Mouse (Mus musculus) G1E (cell line): Measurements from ENCODE around the gene Cfap44. TPM values are rescaled to one million over a fixed set of nuclear protein-coding genes. Genes with fewer than 3 reads are reported as not detected.

Experiments used
- ATAC-seq: 2 replicates; pipeline ENCODE4 v1.8.0; 2016; ENCODE audit warnings: mild to moderate bottlenecking; ENCODE audit not compliant: insufficient number of reproducible peaks, poor library complexity, low FRiP score, severe bottlenecking; ENCODE audit errors: extremely low read depth
- DNase-seq: peaks from one replicate; pipeline ENCODE4 v3.0.0; 2012; ENCODE audit warnings: low spot score
- H3K27me3 ChIP-seq: 2 replicates; pipeline ENCODE4 v1.6.1; 2012; ENCODE audit warnings: mild to moderate bottlenecking, low read length, inconsistent platforms; ENCODE audit not compliant: insufficient read depth
- H3K36me3 ChIP-seq: replicated peaks from 2 replicates; pipeline ENCODE3; 2012; ENCODE audit warnings: mild to moderate bottlenecking, inconsistent platforms
- H3K4me1 ChIP-seq: 2 replicates; pipeline ENCODE4 v1.6.1; 2012; ENCODE audit warnings: low read depth, low read length, inconsistent platforms, mixed read lengths; ENCODE audit not compliant: insufficient read depth
- H3K4me3 ChIP-seq: 2 replicates; pipeline ENCODE4 v1.5.1; 2012; ENCODE audit warnings: low read depth, mild to moderate bottlenecking, inconsistent platforms, low read length, moderate library complexity, mixed read lengths
- H3K9me3 ChIP-seq: replicated peaks from 2 replicates; pipeline ENCODE4 v1.6.1; 2012; ENCODE audit warnings: inconsistent platforms
- CTCF ChIP-seq: IDR thresholded peaks from 2 replicates; pipeline ENCODE4 v1.5.1; 2012; ENCODE audit warnings: low read depth, low read length, inconsistent platforms, mixed read lengths
- GATA1 ChIP-seq: IDR thresholded peaks from 2 replicates; pipeline ENCODE4 v1.6.1; 2012; ENCODE audit warnings: borderline replicate concordance, low read length, inconsistent platforms, mixed read lengths
- GATA2 ChIP-seq: IDR thresholded peaks from 2 replicates; pipeline ENCODE4 v1.6.1; 2012; ENCODE audit warnings: low read depth, low read length, inconsistent platforms, borderline replicate concordance
- POLR2AphosphoS5 ChIP-seq: IDR thresholded peaks from 2 replicates; pipeline ENCODE4 v1.6.1; 2012; ENCODE audit warnings: low read depth, low read length, inconsistent platforms; ENCODE audit not compliant: insufficient replicate concordance
- TAL1 ChIP-seq: conservative IDR thresholded peaks from 2 replicates; pipeline ENCODE4 v1.6.1; 2012; ENCODE audit warnings: low read depth, low read length, inconsistent platforms, mixed read lengths
- polyA plus RNA-seq: library from polyadenylated mRNA; stranded (reverse); fragments of >175 nt; gene quantifications from 2 replicates; pipeline ENCODE4 v1.2.3, GENCODE M21; 2012
- total RNA-seq, 2 experiments: library from RNA; stranded (forward) in 1 of 2; stranded (reverse) in 1 of 2; fragments of 200-1000 nt in 1 of 2; fragments of >200 nt in 1 of 2; fragmentation: Nextera tagmentation in 1 of 2; gene quantifications; 2 replicates each; pipeline ENCODE4 v1.2.3; 2014 to 2017

Cfap44 gene
- total and polyA plus RNA-seq, 3 experiments: 0.22 TPM; not detected in 2

DNA sequence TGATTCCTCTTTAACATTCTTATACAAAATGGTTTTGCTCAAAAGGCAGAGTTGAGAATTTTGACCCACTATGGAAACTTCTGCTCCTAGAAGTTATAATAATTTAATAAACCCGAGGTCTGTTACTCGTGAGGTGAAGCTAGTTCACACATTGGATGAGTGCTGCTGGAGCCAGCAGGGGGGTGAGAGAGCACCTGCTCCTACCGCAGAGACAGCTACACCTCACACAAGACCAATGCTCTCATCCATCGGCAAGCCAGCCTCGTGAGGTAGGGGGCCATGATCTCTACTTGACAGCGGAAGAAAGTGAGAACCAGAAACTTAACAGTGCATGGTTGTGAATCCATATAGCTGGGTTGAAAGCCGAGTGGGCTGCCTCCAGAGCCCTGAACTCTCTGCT, 129.0 kb downstream of the Cfap44 start:
- Histone ChIP-seq H3K4me1 (no peaks in the 10 kb centered on the region), H3K36me3 (no peaks in the 10 kb centered on the region), H3K27me3 (no peaks in the 10 kb centered on the region), H3K9me3 (no peaks in the 10 kb centered on the region), H3K4me3 (no peak overlapping the region)
- no peak for DNase-seq
- no peak for ATAC-seq
- no peak for TF ChIP-seq CTCF
- no peak for TF ChIP-seq GATA2
- TF ChIP-seq POLR2AphosphoS5: no peak
- no peak for TF ChIP-seq GATA1
- no peak for TF ChIP-seq TAL1

DNA sequence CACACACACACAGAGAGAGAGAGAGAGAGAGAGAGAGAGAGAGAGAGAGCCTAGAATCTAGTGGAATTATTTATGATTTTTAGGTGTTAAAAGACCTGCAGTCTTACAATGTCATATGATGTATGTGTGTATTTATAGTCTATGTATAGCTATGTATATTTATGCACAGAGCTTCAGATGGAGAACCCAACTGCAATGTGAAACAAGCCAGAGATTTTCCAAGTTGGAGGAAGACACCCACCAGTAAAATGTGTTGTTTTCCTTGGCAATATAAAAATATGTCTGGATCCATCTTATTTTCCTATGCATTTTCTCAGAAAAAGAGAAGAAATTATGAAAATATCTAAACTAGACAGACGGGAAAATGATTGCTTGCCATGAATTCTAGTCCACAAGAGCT, 131.4 kb downstream of the Cfap44 start:
- Histone ChIP-seq H3K9me3 (no peaks in the 10 kb centered on the region), H3K4me1 (no peaks in the 10 kb centered on the region), H3K36me3 (no peaks in the 10 kb centered on the region), H3K4me3 (no peak overlapping the region), H3K27me3 (no peaks in the 10 kb centered on the region)
- DNase-seq (no peak), ATAC-seq (no peak)
- TF ChIP-seq TAL1 (no peak), CTCF (no peak), GATA1 (no peak), POLR2AphosphoS5 (no peak), GATA2 (no peak)

DNA sequence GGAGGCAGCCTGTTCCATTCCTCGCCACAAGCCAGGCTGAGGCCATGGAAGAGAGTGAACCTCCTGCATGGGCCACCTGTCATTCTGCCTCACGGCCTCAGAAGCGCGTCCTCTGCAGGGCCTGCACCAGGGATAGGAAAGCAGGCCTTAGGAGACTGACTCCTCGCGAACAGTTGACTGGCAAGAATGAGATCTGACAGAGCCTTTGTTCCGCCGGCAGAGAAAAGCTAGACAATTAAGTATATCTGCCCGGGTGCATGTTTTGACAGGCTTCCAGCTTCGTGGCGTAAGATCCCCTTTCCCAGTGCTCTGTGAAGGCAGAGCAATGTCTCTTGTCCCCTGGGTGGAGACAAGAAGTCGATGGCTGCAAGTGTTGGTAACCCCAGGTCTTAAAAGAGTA, 132.1 kb downstream of the Cfap44 start:
- Histone ChIP-seq H3K9me3 (no peaks in the 10 kb centered on the region), H3K27me3 (no peaks in the 10 kb centered on the region), H3K4me3 (no peak overlapping the region), H3K4me1 (no peaks in the 10 kb centered on the region), H3K36me3 (no peaks in the 10 kb centered on the region)
- DNase-seq (no peak), ATAC-seq (no peak)
- TF ChIP-seq CTCF: no peak

DNA sequence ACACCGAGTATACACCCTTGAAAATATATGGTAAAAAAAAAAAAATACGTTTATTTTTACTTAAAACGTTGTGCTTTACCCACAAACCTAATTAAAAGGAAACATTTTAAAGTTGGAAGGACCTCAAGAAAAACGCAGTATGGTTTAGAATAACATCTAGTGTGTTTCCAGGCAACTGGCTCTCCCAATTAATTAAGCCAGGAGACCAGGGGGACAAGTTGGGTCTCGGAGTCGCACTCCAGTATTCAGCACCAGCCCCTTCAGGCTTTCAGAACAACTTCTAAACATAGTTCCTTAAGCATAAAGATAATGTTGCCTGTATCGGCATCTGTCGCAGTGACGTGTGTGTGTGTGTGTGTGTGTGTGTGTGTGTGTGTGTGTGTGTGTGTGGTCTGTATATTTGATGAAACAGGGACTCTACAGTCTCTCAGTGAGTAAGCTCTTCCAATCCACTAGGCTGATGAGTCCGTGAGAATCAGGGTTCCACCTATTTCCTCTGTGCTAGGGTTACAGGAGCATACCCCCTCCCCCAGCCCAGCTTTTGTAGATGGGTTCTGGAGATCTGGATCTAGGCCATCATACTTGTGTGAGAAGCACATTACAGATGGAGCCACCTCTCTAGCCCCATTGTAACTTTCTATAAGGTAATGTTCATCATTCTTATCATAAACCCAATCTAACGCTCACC, 132.8 kb downstream of the Cfap44 start:
- Histone ChIP-seq H3K27me3 (no peaks in the 10 kb centered on the region), H3K4me1 (no peaks in the 10 kb centered on the region), H3K4me3 (no peak overlapping the region), H3K36me3 (no peaks in the 10 kb centered on the region), H3K9me3 (no peaks in the 10 kb centered on the region)
- DNase-seq: no peak
- no peak for ATAC-seq
- no peak for TF ChIP-seq GATA1
- TF ChIP-seq POLR2AphosphoS5: no peak
- TF ChIP-seq CTCF: no peak
- TF ChIP-seq GATA2: no peak
- TF ChIP-seq TAL1: no peak

DNA sequence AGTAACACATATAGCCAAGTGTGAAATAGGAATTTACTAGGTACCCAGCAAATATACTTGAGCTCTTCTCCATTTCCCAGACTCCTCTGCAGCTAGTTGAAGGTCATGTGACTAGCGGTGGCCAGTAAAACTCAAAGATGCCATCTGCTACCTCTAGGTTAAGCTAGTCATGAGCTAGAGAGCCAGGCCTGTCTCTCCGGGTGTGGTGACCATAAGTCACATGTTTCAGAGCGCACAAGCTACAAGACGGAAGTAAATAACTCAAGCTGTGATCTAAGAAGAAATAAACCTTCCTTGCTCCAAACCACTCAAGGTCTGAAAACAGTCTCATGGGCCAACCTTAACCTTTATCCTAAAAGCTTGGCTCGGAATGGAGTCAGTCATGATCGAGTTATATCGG, 134.4 kb downstream of the Cfap44 start:
- H3K4me3 ChIP-seq: no peak overlapping the region
- no peaks in the 10 kb centered on the region for H3K9me3 ChIP-seq
- TF ChIP-seq CTCF (no peak), POLR2AphosphoS5 (no peak), GATA2 (no peak)
- ATAC-seq: no peak
- DNase-seq: no peak
- H3K4me1 ChIP-seq: no peaks in the 10 kb centered on the region
- no peaks in the 10 kb centered on the region for H3K36me3 ChIP-seq
- H3K27me3 ChIP-seq: no peaks in the 10 kb centered on the region

DNA sequence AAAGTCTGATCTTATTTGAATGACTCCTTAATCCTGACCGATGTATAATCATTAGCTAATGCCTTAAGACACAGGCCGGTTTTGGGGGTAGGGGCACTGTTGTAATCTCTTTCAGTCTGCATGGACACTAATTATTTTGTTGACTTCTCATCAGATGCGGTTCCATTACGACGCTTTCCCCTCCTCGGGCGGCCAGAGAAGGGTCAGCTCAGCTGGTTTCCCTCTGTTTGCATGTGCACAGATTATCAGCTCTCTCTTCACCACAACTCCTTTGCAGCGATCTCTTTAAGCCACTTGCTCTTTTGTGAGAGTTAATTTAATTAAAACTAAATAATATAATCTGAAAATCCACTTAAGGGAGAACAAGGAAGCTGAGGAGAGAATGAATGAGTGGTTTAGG, 135.1 kb downstream of the Cfap44 start:
- Histone ChIP-seq H3K4me1 (no peaks in the 10 kb centered on the region), H3K4me3 (no peak overlapping the region), H3K9me3 (no peaks in the 10 kb centered on the region), H3K27me3 (no peaks in the 10 kb centered on the region), H3K36me3 (no peaks in the 10 kb centered on the region)
- no peak for ATAC-seq
- TF ChIP-seq CTCF (no peak), TAL1 (no peak), GATA1 (no peak), GATA2 (no peak), POLR2AphosphoS5 (no peak)
- no peak for DNase-seq

DNA sequence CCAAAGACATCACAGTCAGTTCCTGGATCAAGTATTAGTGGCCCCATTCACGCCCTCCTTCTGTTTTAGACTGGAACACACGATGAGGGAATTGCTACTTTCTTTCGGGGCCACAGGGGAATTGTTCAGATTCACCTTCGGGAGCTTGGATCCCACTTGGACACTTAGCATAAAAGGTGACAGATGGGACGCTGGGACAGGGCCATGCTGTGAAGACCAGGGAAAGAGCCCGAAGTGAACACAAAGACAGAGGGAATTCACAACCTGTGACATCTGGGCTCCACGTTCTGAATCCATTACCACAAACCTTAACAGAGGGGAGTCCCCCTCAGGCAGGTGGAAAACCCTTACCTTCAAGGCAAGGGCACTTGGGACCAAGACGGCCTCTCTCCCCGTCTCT, 135.6 kb downstream of the Cfap44 start:
- TF ChIP-seq POLR2AphosphoS5: no peak
- TF ChIP-seq GATA1: no peak
- no peak for TF ChIP-seq GATA2
- TF ChIP-seq CTCF: no peak
- TF ChIP-seq TAL1: no peak
- no peaks in the 10 kb centered on the region for H3K36me3 ChIP-seq
- H3K4me3 ChIP-seq: no peak overlapping the region
- ATAC-seq (no peak), DNase-seq (no peak)
- H3K9me3 ChIP-seq: no peaks in the 10 kb centered on the region
- no peaks in the 10 kb centered on the region for H3K4me1 ChIP-seq
- H3K27me3 ChIP-seq: no peaks in the 10 kb centered on the region
